Mouse (Mus musculus) cortical plate, adult 2 months (tissue): ENCODE results near the gene Lypd5.

Experiments
- CTCF ChIP-seq: fragments of 200-500 bp; IDR thresholded peaks from 2 replicates; pipeline ENCODE4 v1.5.1; 2011; ENCODE audit warnings: mild to moderate bottlenecking, control low read depth, low read length; ENCODE audit not compliant: insufficient read depth; ENCODE audit errors: extremely low read depth
- POLR2A ChIP-seq: fragments of 200-500 bp; IDR thresholded peaks from 2 replicates; pipeline ENCODE4 v1.6.1; 2011; ENCODE audit warnings: mild to moderate bottlenecking, low read length, control low read depth; ENCODE audit not compliant: insufficient read depth; ENCODE audit errors: extremely low read depth

DNA sequence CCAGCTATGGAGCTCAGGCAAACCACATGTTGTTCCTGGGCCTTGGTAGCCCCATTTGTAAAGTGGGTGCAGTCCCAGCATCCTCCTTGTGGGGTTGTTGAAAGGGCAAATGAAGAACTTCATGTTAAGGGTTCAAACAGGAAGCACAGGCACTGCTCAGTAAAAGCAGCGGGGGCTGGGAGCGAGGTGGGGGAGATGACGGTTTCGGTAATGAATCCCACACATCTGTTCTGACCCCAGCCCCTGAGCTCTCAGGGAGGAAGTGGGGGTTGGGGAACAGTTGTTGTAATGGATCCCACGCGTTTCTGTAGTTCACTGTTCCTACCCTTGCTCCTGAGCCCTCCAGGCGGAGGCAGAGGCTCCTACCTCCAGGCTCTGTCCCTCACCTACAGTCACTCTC, 30.9 kb downstream of the Lypd5 start:
- TF ChIP-seq CTCF, result no peak
- TF ChIP-seq POLR2A, result no peak
